Mouse (Mus musculus) layer of hippocampus, postnatal 25 days (tissue): ENCODE measurements around the gene Nhlrc2. TPM values are rescaled to one million over a fixed set of nuclear protein-coding genes. Genes with fewer than 3 reads are reported as not detected.
"Not testable (repeated sequence)": the region's sequence is repeated elsewhere in the genome, so short reads cannot be mapped to it uniquely, and the experiment has no call there.

ENCODE experiments used
- DNase-seq, 2 experiments: peaks; one replicate each; pipeline ENCODE4 v3.0.0; 2022; ENCODE audit warnings: mixed read lengths in 2 of 2, low spot score in 1 of 2; ENCODE audit errors: extremely low spot score in 1 of 2
- total RNA-seq, 2 experiments: library from RNA; stranded (reverse); gene quantifications; 2 replicates each; pipeline ENCODE4 v1.2.3; 2021

Nhlrc2 gene
- 10 to 100 TPM; 10.4 to 12.2 TPM for total RNA-seq

GRCm38 (mm10) chr19:56548230-56549032 lies at the start of gene Nhlrc2:
Gene Nhlrc2 (plus strand): TSS chr19:56548261.
- peak; percentile 74 to 77 for DNase-seq

GRCm38 (mm10) chr19:56503069-56503468 lies 45.0 kb upstream of the Nhlrc2 start:
- DNase-seq: not testable (repeated sequence)

GRCm38 (mm10) chr19:56503525-56503924 lies 44.5 kb upstream of the Nhlrc2 start:
- not testable (repeated sequence) for DNase-seq

GRCm38 (mm10) chr19:56511207-56511606 lies 36.9 kb upstream of the Nhlrc2 start:
- DNase-seq: not testable (repeated sequence)

GRCm38 (mm10) chr19:56513527-56513926 lies 34.5 kb upstream of the Nhlrc2 start:
- DNase-seq: not testable (repeated sequence)

GRCm38 (mm10) chr19:56519408-56519807 lies 28.7 kb upstream of the Nhlrc2 start:
- not testable (repeated sequence) for DNase-seq

- not testable (repeated sequence) for DNase-seq
These were observed 17.5 kb upstream of the Nhlrc2 start for GRCm38 (mm10) chr19:56530529-56530928.

GRCm38 (mm10) chr19:56531251-56531650 lies 16.8 kb upstream of the Nhlrc2 start:
- no peak for DNase-seq

GRCm38 (mm10) chr19:56533291-56534071 lies 14.6 kb upstream of the Nhlrc2 start:
- no peak for DNase-seq

GRCm38 (mm10) chr19:56534337-56534736 lies 13.7 kb upstream of the Nhlrc2 start:
- no peak for DNase-seq

- no peak for DNase-seq
These were observed 13.0 kb upstream of the Nhlrc2 start for GRCm38 (mm10) chr19:56535064-56535463.

GRCm38 (mm10) chr19:56535765-56536164 lies 12.3 kb upstream of the Nhlrc2 start:
- DNase-seq: no peak

GRCm38 (mm10) chr19:56543320-56543719 lies 4.7 kb upstream of the Nhlrc2 start:
- DNase-seq: no peak

GRCm38 (mm10) chr19:56544681-56545388 lies 3.2 kb upstream of the Nhlrc2 start:
- DNase-seq: no peak

GRCm38 (mm10) chr19:56546031-56546430 lies 2.0 kb upstream of the Nhlrc2 start:
- DNase-seq: no peak

GRCm38 (mm10) chr19:56547456-56548229 lies 418 bp upstream of the Nhlrc2 start, which contains the start of gene Dclre1a:
Gene Dclre1a (minus strand): TSS chr19:56548222.
- DNase-seq: peak; percentile 46 to 64

- DNase-seq: no peak
These were observed 1.1 kb downstream of the Nhlrc2 start for GRCm38 (mm10) chr19:56549033-56549680.

GRCm38 (mm10) chr19:56553177-56553576 lies 5.1 kb downstream of the Nhlrc2 start:
- DNase-seq: no peak

- DNase-seq: no peak
These were observed 7.9 kb downstream of the Nhlrc2 start for GRCm38 (mm10) chr19:56555972-56556371.
